Mouse (Mus musculus) adrenal gland, postnatal 25 days (tissue): ENCODE results near the gene Lsm7. TPM values are rescaled to one million over a fixed set of nuclear protein-coding genes. Genes with fewer than 3 reads are reported as not detected.

Experiments used
- DNase-seq: peaks from one replicate; pipeline ENCODE4 v3.0.0; 2021; ENCODE audit warnings: mixed read lengths
- total RNA-seq: library from RNA; stranded (reverse); gene quantifications from 2 replicates; pipeline ENCODE4 v1.2.3, GENCODE M21; 2021

Gene Lsm7
- total RNA-seq, 1 experiment from 2014 or later: 42.8 TPM

GRCm38 (mm10) chr10:80876028-80876427, 21.0 kb upstream of the Lsm7 start:
- DNase-seq: peak; percentile 47

GRCm38 (mm10) chr10:80874035-80874434, 19.0 kb upstream of the Lsm7 start:
- no peak for DNase-seq

- no peak for DNase-seq
These were observed 16.6 kb upstream of the Lsm7 start, which contains the start of gene Tmprss9 for GRCm38 (mm10) chr10:80871581-80871980. Gene Tmprss9, plus strand, starts transcription at chr10:80871848.

GRCm38 (mm10) chr10:80870993-80871392, 16.0 kb upstream of the Lsm7 start:
- DNase-seq: no peak

- no peak for DNase-seq
These were observed 9.4 kb upstream of the Lsm7 start for GRCm38 (mm10) chr10:80864446-80864845.

- no peak for DNase-seq
These were observed 7.3 kb upstream of the Lsm7 start for GRCm38 (mm10) chr10:80862305-80862704.

GRCm38 (mm10) chr10:80858350-80858935, 3.4 kb upstream of the Lsm7 start:
- no peak for DNase-seq

GRCm38 (mm10) chr10:80857848-80858247, 2.8 kb upstream of the Lsm7 start:
- no peak for DNase-seq

- DNase-seq: no peak
These were observed 2.4 kb upstream of the Lsm7 start for GRCm38 (mm10) chr10:80857386-80857785.

GRCm38 (mm10) chr10:80856908-80857307, 1.9 kb upstream of the Lsm7 start:
- DNase-seq: no peak

GRCm38 (mm10) chr10:80856267-80856666, 1.3 kb upstream of the Lsm7 start:
- no peak for DNase-seq

GRCm38 (mm10) chr10:80855749-80856073, 702 bp upstream of the Lsm7 start:
- DNase-seq: no peak

GRCm38 (mm10) chr10:80848571-80848970, 6.4 kb downstream of the Lsm7 start:
- peak; percentile 42 for DNase-seq

GRCm38 (mm10) chr10:80845732-80846131, 9.3 kb downstream of the Lsm7 start:
- DNase-seq: no peak

GRCm38 (mm10) chr10:80845055-80845693, 9.8 kb downstream of the Lsm7 start:
- no peak for DNase-seq

- DNase-seq: peak; percentile 49
These were observed 11.0 kb downstream of the Lsm7 start, which contains the start of gene Lingo3 for GRCm38 (mm10) chr10:80843931-80844547. Gene Lingo3, minus strand, starts transcription at chr10:80844039.

GRCm38 (mm10) chr10:80843087-80843930, 11.7 kb downstream of the Lsm7 start:
- no peak for DNase-seq

- no peak for DNase-seq
These were observed 12.7 kb downstream of the Lsm7 start for GRCm38 (mm10) chr10:80842334-80842733.

- DNase-seq: no peak
These were observed 13.3 kb downstream of the Lsm7 start for GRCm38 (mm10) chr10:80841685-80842084.

- no peak for DNase-seq
These were observed 15.2 kb downstream of the Lsm7 start for GRCm38 (mm10) chr10:80839848-80840247.

- DNase-seq: peak; percentile 46
These were observed 16.6 kb downstream of the Lsm7 start for GRCm38 (mm10) chr10:80838346-80838912.

- DNase-seq: no peak
These were observed 17.2 kb downstream of the Lsm7 start for GRCm38 (mm10) chr10:80837827-80838226.
